Mouse (Mus musculus): ENCODE measurements at regions not wholly inside any gene's neighbourhood (a gene's known extent, or its start where the extent isn't known, plus 50 kb on each side); places are given as distances from the start of the nearest gene placed in this dataset.

GRCm38 (mm10) chr15:10881726-10882125, 70.4 kb upstream of the C1qtnf3 start:
- no peak for TF ChIP-seq POLR2A (IDR thresholded peaks at IDR 0.05; ENCODE audit: low read depth, low read length)
- TF ChIP-seq CTCF (IDR thresholded peaks at IDR 0.05; ENCODE audit: extremely low read depth, insufficient read length, insufficient replicate concordance, low read depth, low read length), result no peak
- Histone ChIP-seq H3K36me3 (ENCODE audit: control insufficient read depth, insufficient read depth, low read length) (no peaks in the 10 kb centered on the region), H3K27me3 (ENCODE audit: control insufficient read depth, insufficient read depth, low read length) (no peaks in the 10 kb centered on the region), H3K4me3 (ENCODE audit: low read depth, low read length) (no peak overlapping the region), H3K4me1 (ENCODE audit: control insufficient read depth, insufficient read depth, insufficient read length, low read length) (no peaks in the 10 kb centered on the region), H3K27ac (ENCODE audit: insufficient read depth, low read depth, low read length) (no peak overlapping the region)
- WGBS, result 87% methylated on average over 1 of the region's 1 CpGs

- no peak for TF ChIP-seq CTCF (IDR thresholded peaks at IDR 0.05; ENCODE audit: extremely low read depth, insufficient read length, insufficient replicate concordance, low read depth, low read length)
- TF ChIP-seq POLR2A (IDR thresholded peaks at IDR 0.05; ENCODE audit: low read depth, low read length), result no peak
- Histone ChIP-seq H3K36me3 (ENCODE audit: control insufficient read depth, insufficient read depth, low read length) (no peaks in the 10 kb centered on the region), H3K4me1 (ENCODE audit: control insufficient read depth, insufficient read depth, insufficient read length, low read length) (peaks cover 4% of the 10 kb centered on the region; the same call in 1 of the 2 replicates), H3K27me3 (ENCODE audit: control insufficient read depth, insufficient read depth, low read length) (no peaks in the 10 kb centered on the region), H3K4me3 (ENCODE audit: low read depth, low read length) (no peak overlapping the region), H3K27ac (ENCODE audit: insufficient read depth, low read depth, low read length) (no peak overlapping the region)
- 91% methylated on average over 6 of the region's 6 CpGs for WGBS
Observed at GRCm38 (mm10) chr15:10887990-10888389, 64.1 kb upstream of the C1qtnf3 start.

GRCm38 (mm10) chr15:10890220-10890921, 61.8 kb upstream of the C1qtnf3 start:
- H3K27ac ChIP-seq (ENCODE audit: insufficient read depth, low read depth, low read length), result peak overlapping the region; percentile 42
- no peaks in the 10 kb centered on the region for H3K36me3 ChIP-seq (ENCODE audit: control insufficient read depth, insufficient read depth, low read length)
- H3K27me3 ChIP-seq (ENCODE audit: control insufficient read depth, insufficient read depth, low read length), result no peaks in the 10 kb centered on the region
- TF ChIP-seq POLR2A (IDR thresholded peaks at IDR 0.05; ENCODE audit: low read depth, low read length), result no peak
- TF ChIP-seq CTCF (IDR thresholded peaks at IDR 0.05; ENCODE audit: extremely low read depth, insufficient read length, insufficient replicate concordance, low read depth, low read length), result no peak
- no peak overlapping the region for H3K4me3 ChIP-seq (ENCODE audit: low read depth, low read length)
- H3K4me1 ChIP-seq (ENCODE audit: control insufficient read depth, insufficient read depth, insufficient read length, low read length), result peaks cover 4% of the 10 kb centered on the region; the same call in 1 of the 2 replicates
- WGBS, result 20% methylated on average over 8 of the region's 8 CpGs

- WGBS, result 70% methylated on average over 5 of the region's 5 CpGs
- no peaks in the 10 kb centered on the region for H3K27me3 ChIP-seq (ENCODE audit: control insufficient read depth, insufficient read depth, low read length)
- no peaks in the 10 kb centered on the region for H3K4me1 ChIP-seq (ENCODE audit: control insufficient read depth, insufficient read depth, insufficient read length, low read length)
- TF ChIP-seq POLR2A (IDR thresholded peaks at IDR 0.05; ENCODE audit: low read depth, low read length) (no peak), CTCF (IDR thresholded peaks at IDR 0.05; ENCODE audit: extremely low read depth, insufficient read length, insufficient replicate concordance, low read depth, low read length) (no peak)
- no peak overlapping the region for H3K27ac ChIP-seq (ENCODE audit: insufficient read depth, low read depth, low read length)
- H3K36me3 ChIP-seq (ENCODE audit: control insufficient read depth, insufficient read depth, low read length), result no peaks in the 10 kb centered on the region
- H3K4me3 ChIP-seq (ENCODE audit: low read depth, low read length), result no peak overlapping the region
Observed at GRCm38 (mm10) chr15:10898309-10898708, 53.8 kb upstream of the C1qtnf3 start.

GRCm38 (mm10) chr15:10898715-10899486, 53.2 kb upstream of the C1qtnf3 start:
- WGBS, result 52% methylated on average over 4 of the region's 4 CpGs

GRCm38 (mm10) chr15:10899904-10900303, 52.2 kb upstream of the C1qtnf3 start:
- TF ChIP-seq POLR2A (IDR thresholded peaks at IDR 0.05; ENCODE audit: low read depth, low read length) (no peak), CTCF (IDR thresholded peaks at IDR 0.05; ENCODE audit: extremely low read depth, insufficient read length, insufficient replicate concordance, low read depth, low read length) (no peak)
- H3K4me1 ChIP-seq (ENCODE audit: control insufficient read depth, insufficient read depth, insufficient read length, low read length), result no peaks in the 10 kb centered on the region
- WGBS, result 89% methylated on average over 7 of the region's 7 CpGs
- no peaks in the 10 kb centered on the region for H3K36me3 ChIP-seq (ENCODE audit: control insufficient read depth, insufficient read depth, low read length)
- no peak overlapping the region for H3K27ac ChIP-seq (ENCODE audit: insufficient read depth, low read depth, low read length)
- no peak overlapping the region for H3K4me3 ChIP-seq (ENCODE audit: low read depth, low read length)
- H3K27me3 ChIP-seq (ENCODE audit: control insufficient read depth, insufficient read depth, low read length), result no peaks in the 10 kb centered on the region

More at GRCm38 (mm10) chr15:10898715-10899486, 53.2 kb upstream of the C1qtnf3 start:
- no peak overlapping the region for H3K4me3 ChIP-seq (ENCODE audit: low read depth, low read length)
- H3K4me1 ChIP-seq (ENCODE audit: control insufficient read depth, insufficient read depth, insufficient read length, low read length), result no peaks in the 10 kb centered on the region
- TF ChIP-seq CTCF (IDR thresholded peaks at IDR 0.05; ENCODE audit: extremely low read depth, insufficient read length, insufficient replicate concordance, low read depth, low read length) (no peak), POLR2A (IDR thresholded peaks at IDR 0.05; ENCODE audit: low read depth, low read length) (no peak)
- H3K36me3 ChIP-seq (ENCODE audit: control insufficient read depth, insufficient read depth, low read length), result no peaks in the 10 kb centered on the region
- H3K27ac ChIP-seq (ENCODE audit: insufficient read depth, low read depth, low read length), result no peak overlapping the region
- no peaks in the 10 kb centered on the region for H3K27me3 ChIP-seq (ENCODE audit: control insufficient read depth, insufficient read depth, low read length)

GRCm38 (mm10) chr15:10901075-10901474, 51.1 kb upstream of the C1qtnf3 start:
- TF ChIP-seq CTCF (IDR thresholded peaks at IDR 0.05; ENCODE audit: extremely low read depth, insufficient read length, insufficient replicate concordance, low read depth, low read length) (no peak), POLR2A (IDR thresholded peaks at IDR 0.05; ENCODE audit: low read depth, low read length) (no peak)
- Histone ChIP-seq H3K27me3 (ENCODE audit: control insufficient read depth, insufficient read depth, low read length) (no peaks in the 10 kb centered on the region), H3K36me3 (ENCODE audit: control insufficient read depth, insufficient read depth, low read length) (no peaks in the 10 kb centered on the region), H3K4me3 (ENCODE audit: low read depth, low read length) (no peak overlapping the region), H3K4me1 (ENCODE audit: control insufficient read depth, insufficient read depth, insufficient read length, low read length) (no peaks in the 10 kb centered on the region), H3K27ac (ENCODE audit: insufficient read depth, low read depth, low read length) (no peak overlapping the region)
- WGBS, result 37% methylated on average over 3 of the region's 3 CpGs

All from small intestine, adult 2 months (tissue).